Mouse (Mus musculus): ENCODE data around the gene Sucla2. TPM values are rescaled to one million over a fixed set of nuclear protein-coding genes. Genes with fewer than 3 reads are reported as not detected.

Gene Sucla2
- polyA plus RNA-seq, 1 experiment, result 13.9 TPM

- peaks cover 3% of the 10 kb centered on the region; the same call in 1 of the 2 replicates for H3K4me1 ChIP-seq (ENCODE audit: control insufficient read depth, insufficient read depth, low read length)
- TF ChIP-seq POLR2A (IDR thresholded peaks at IDR 0.05; ENCODE audit: borderline replicate concordance, extremely low read depth, low read depth, low read length) (no peak), CTCF (IDR thresholded peaks at IDR 0.05; ENCODE audit: insufficient read depth, low read length) (no peak)
- no peak for DNase-seq
- no peak overlapping the region for H3K4me3 ChIP-seq (replicated peaks; ENCODE audit: extremely low read depth, low read depth, low read length)
- WGBS, result 26% methylated on average over 9 of the region's 9 CpGs
Observed at GRCm38 (mm10) chr14:73632648-73633263, 107.6 kb downstream of the Sucla2 start.

- DNase-seq, result no peak
- H3K4me3 ChIP-seq (replicated peaks; ENCODE audit: extremely low read depth, low read depth, low read length), result no peak overlapping the region
- TF ChIP-seq POLR2A (IDR thresholded peaks at IDR 0.05; ENCODE audit: borderline replicate concordance, extremely low read depth, low read depth, low read length) (no peak), CTCF (IDR thresholded peaks at IDR 0.05; ENCODE audit: insufficient read depth, low read length) (no peak)
- WGBS, result 85% methylated on average over 3 of the region's 3 CpGs
- H3K4me1 ChIP-seq (ENCODE audit: control insufficient read depth, insufficient read depth, low read length), result peaks cover 3% of the 10 kb centered on the region; the same call in 1 of the 2 replicates
Observed at GRCm38 (mm10) chr14:73634356-73634755, 109.2 kb downstream of the Sucla2 start.

- TF ChIP-seq POLR2A (IDR thresholded peaks at IDR 0.05; ENCODE audit: borderline replicate concordance, extremely low read depth, low read depth, low read length), result no peak
- H3K4me1 ChIP-seq (ENCODE audit: control insufficient read depth, insufficient read depth, low read length), result peaks cover 3% of the 10 kb centered on the region; the same call in 1 of the 2 replicates
- no peak for DNase-seq
Observed at GRCm38 (mm10) chr14:73637460-73637859, 112.3 kb downstream of the Sucla2 start.

More at GRCm38 (mm10) chr14:73637460-73637859, 112.3 kb downstream of the Sucla2 start:
- no peak overlapping the region for H3K4me3 ChIP-seq (replicated peaks; ENCODE audit: extremely low read depth, low read depth, low read length)

Other genes starting within 250 kb of the Sucla2 start
- 4.1 and 7.8 TPM in 2 replicates for gene Rb1, start 199.5 kb upstream of the Sucla2 start, polyA plus RNA-seq (2012; rRNA removed)
- 1,455 and 1,580 TPM in 2 replicates for gene Itm2b, start 140.0 kb upstream of the Sucla2 start, polyA plus RNA-seq (2012; rRNA removed)
- 9.5 and 14.1 TPM in 2 replicates for gene Med4, start 15.3 kb upstream of the Sucla2 start, polyA plus RNA-seq (2012; rRNA removed)
- gene Nudt15, start 22.9 kb downstream of the Sucla2 start, polyA plus RNA-seq (2012; rRNA removed), result 0.80 and 1.3 TPM in 2 replicates
- not detected in 2 replicates for gene Gm21750, start 135.9 kb downstream of the Sucla2 start, polyA plus RNA-seq (2012; rRNA removed)